Mouse (Mus musculus) liver, embryonic 11.5 days (tissue): ENCODE data around the gene 1700029F12Rik. TPM values are rescaled to one million over a fixed set of nuclear protein-coding genes. Genes with fewer than 3 reads are reported as not detected.

Experiments used
- ATAC-seq: fragments of 200-750 bp; cut with Nextera tagmentation; replicated peaks from 2 replicates; pipeline ENCODE4 v1.8.0; 2017; ENCODE audit warnings: moderate number of reproducible peaks, mild to moderate bottlenecking, moderate TSS enrichment, moderate library complexity; ENCODE audit not compliant: low FRiP score
- DNase-seq: peaks from one replicate; pipeline ENCODE4 v3.0.0-alpha.2; 2017; ENCODE audit warnings: low spot score
- H3K27ac ChIP-seq: fragments of 300-500 bp; sonication (generic); 2 replicates; pipeline ENCODE4 v1.5.1; 2014; ENCODE audit warnings: mild to moderate bottlenecking, low read depth, low read length, control low read depth
- H3K27me3 ChIP-seq: fragments of 300-500 bp; sonication (generic); replicated peaks from 2 replicates; pipeline ENCODE4 v1.6.1; 2014; ENCODE audit warnings: low read length, mixed read lengths; ENCODE audit not compliant: control insufficient read depth, insufficient read depth
- H3K36me3 ChIP-seq: fragments of 300-500 bp; sonication (generic); 2 replicates; pipeline ENCODE4 v1.6.1; 2014; ENCODE audit warnings: mild to moderate bottlenecking, low read length, moderate library complexity, mixed read lengths; ENCODE audit not compliant: control insufficient read depth, insufficient read depth
- H3K4me1 ChIP-seq: fragments of 300-500 bp; sonication (generic); replicated peaks from 2 replicates; pipeline ENCODE4 v1.6.1; 2014; ENCODE audit warnings: low read length, mixed read lengths; ENCODE audit not compliant: control insufficient read depth, insufficient read depth
- H3K4me2 ChIP-seq: fragments of 300-500 bp; sonication (generic); 2 replicates; pipeline ENCODE4 v1.6.1; 2014; ENCODE audit warnings: mild to moderate bottlenecking, control low read depth, moderate library complexity
- H3K4me3 ChIP-seq: fragments of 300-500 bp; sonication (generic); 2 replicates; pipeline ENCODE4 v1.5.1; 2014; ENCODE audit warnings: low read depth, low read length, control low read depth
- H3K9ac ChIP-seq: fragments of 300-500 bp; sonication (generic); 2 replicates; pipeline ENCODE4 v1.6.1; 2014; ENCODE audit warnings: low read depth, low read length, control low read depth
- H3K9me3 ChIP-seq: fragments of 300-500 bp; sonication (generic); 2 replicates; pipeline ENCODE4 v1.6.1; 2016; ENCODE audit warnings: low read length, inconsistent platforms, mixed read lengths; ENCODE audit not compliant: control insufficient read depth
- WGBS: fragments of 180-500 bp; shearing (Covaris S2); extraction: QIAGEN DNeasy Blood & Tissue Kit; methylation state at CpG from one replicate; pipeline ENCODE4 v1.1.7; 2014; 5-methylcytosine and 5-hydroxymethylcytosine counted together
- polyA plus RNA-seq: library from polyadenylated mRNA; unstranded; fragments of >200 nt; fragmentation: Nextera tagmentation; extraction: Ambion mirVana; gene quantifications from 2 replicates; pipeline ENCODE4 v1.2.1, GENCODE M21; 2014

1700029F12Rik gene
- polyA plus RNA-seq, 1 experiment from 2014 or later = not detected

GRCm38 (mm10) chr13:96973318-96973717, 60.8 kb downstream of the 1700029F12Rik start:
- Histone ChIP-seq H3K9me3 (no peaks in the 10 kb centered on the region), H3K4me3 (no peak overlapping the region), H3K4me2 (no peak overlapping the region), H3K36me3 (no peaks in the 10 kb centered on the region), H3K9ac (no peak overlapping the region), H3K4me1 (peaks cover 11% of the 10 kb centered on the region), H3K27me3 (no peaks in the 10 kb centered on the region), H3K27ac (no peak overlapping the region)
- ATAC-seq (no peak), DNase-seq (no peak)
- WGBS = 92% methylated on average over 4 of the region's 4 CpGs

Other genes starting within 250 kb of the 1700029F12Rik start
- 0.70 TPM in 2 replicates for gene Gcnt4, start 109.7 kb downstream of the 1700029F12Rik start, polyA plus RNA-seq
- 8.9 and 10.0 TPM in 2 replicates for gene Fam169a, start 32.9 kb upstream of the 1700029F12Rik start, polyA plus RNA-seq
- 1.9 and 2.0 TPM in 2 replicates for gene Gm6169, start 64.9 kb upstream of the 1700029F12Rik start, polyA plus RNA-seq
- gene Gfm2, start 103.6 kb upstream of the 1700029F12Rik start, polyA plus RNA-seq = 47.0 and 50.7 TPM in 2 replicates
- 75.6 and 82.3 TPM in 2 replicates for gene Nsa2, start 103.6 kb upstream of the 1700029F12Rik start, polyA plus RNA-seq
- gene Hexb, start 164.0 kb upstream of the 1700029F12Rik start, polyA plus RNA-seq = 20.6 and 21.8 TPM in 2 replicates
- 1.9 and 2.2 TPM in 2 replicates for gene Enc1, start 206.7 kb upstream of the 1700029F12Rik start, polyA plus RNA-seq